Mouse (Mus musculus) kidney, postnatal 14 days (tissue): Measurements from ENCODE around the gene Xirp2.
A peak's percentile ranks its signal among the peaks of the same experiment; 100 is the strongest.

Experiments
- DNase-seq: peaks from one replicate; pipeline ENCODE4 v3.0.0; 2022; ENCODE audit warnings: mixed read lengths

Xirp2 gene

GRCm38 (mm10) chr2:67565480-67566331, 119.9 kb downstream of the Xirp2 start, which contains the start of gene B3galt1:
B3galt1 (plus strand) TSS chr2:67565871.
- peak; percentile 84 for DNase-seq

- no peak for DNase-seq
These were observed 120.8 kb downstream of the Xirp2 start for GRCm38 (mm10) chr2:67566566-67566965.

GRCm38 (mm10) chr2:67567141-67567680, 121.4 kb downstream of the Xirp2 start:
- no peak for DNase-seq
